Mouse (Mus musculus) limb, embryonic 11.5 days (tissue): ENCODE data around the gene Usp38. TPM values are rescaled to one million over a fixed set of nuclear protein-coding genes. Genes with fewer than 3 reads are reported as not detected.
A peak's percentile ranks its signal among the peaks of the same experiment; 100 is the strongest.

ENCODE experiments used
- ATAC-seq: fragments of 200-750 bp; cut with Nextera tagmentation; 2 replicates; pipeline ENCODE4 v1.8.0; 2017; ENCODE audit warnings: low read depth; ENCODE audit not compliant: insufficient number of reproducible peaks, low FRiP score, low TSS enrichment
- DNase-seq: peaks from one replicate; pipeline ENCODE4 v3.0.0-alpha.2; 2015; ENCODE audit warnings: low spot score
- H3K27ac ChIP-seq: fragments of 300-500 bp; sonication (generic); replicated peaks from 2 replicates; pipeline ENCODE4 v1.5.1; 2014; ENCODE audit warnings: low read depth, mild to moderate bottlenecking, low read length
- H3K27me3 ChIP-seq: fragments of 300-500 bp; sonication (generic); 2 replicates; pipeline ENCODE4 v1.6.1; 2014; ENCODE audit warnings: mild to moderate bottlenecking, low read length, mixed read lengths; ENCODE audit not compliant: control insufficient read depth, insufficient read depth
- H3K36me3 ChIP-seq: fragments of 300-500 bp; sonication (generic); 2 replicates; pipeline ENCODE4 v1.6.1; 2014; ENCODE audit warnings: mild to moderate bottlenecking, low read length, moderate library complexity, mixed read lengths; ENCODE audit not compliant: control insufficient read depth, insufficient read depth
- H3K4me1 ChIP-seq: fragments of 300-500 bp; sonication (generic); 2 replicates; pipeline ENCODE4 v1.6.1; 2014; ENCODE audit warnings: low read length, mixed read lengths; ENCODE audit not compliant: control insufficient read depth, insufficient read depth
- H3K4me2 ChIP-seq: fragments of 300-500 bp; sonication (generic); 2 replicates; pipeline ENCODE4 v1.6.1; 2014; ENCODE audit warnings: low read depth, mild to moderate bottlenecking, moderate library complexity; ENCODE audit not compliant: severe bottlenecking
- H3K4me3 ChIP-seq: fragments of 300-500 bp; sonication (generic); 2 replicates; pipeline ENCODE4 v1.5.1; 2014; ENCODE audit warnings: low read depth, low read length
- H3K9ac ChIP-seq: fragments of 300-500 bp; sonication (generic); 2 replicates; pipeline ENCODE4 v1.6.1; 2014; ENCODE audit warnings: mild to moderate bottlenecking, low read length
- H3K9me3 ChIP-seq: fragments of 300-500 bp; sonication (generic); 2 replicates; pipeline ENCODE4 v1.6.1; 2016; ENCODE audit warnings: low read length; ENCODE audit not compliant: control insufficient read depth
- WGBS: fragments of 180-500 bp; shearing (Covaris S2); extraction: QIAGEN DNeasy Blood & Tissue Kit; methylation state at CpG from one replicate; pipeline ENCODE4 v1.1.7; 2014; 5-methylcytosine and 5-hydroxymethylcytosine counted together
- polyA plus RNA-seq: library from polyadenylated mRNA; unstranded; fragments of >200 nt; fragmentation: Nextera tagmentation; extraction: Ambion mirVana; gene quantifications from 2 replicates; pipeline ENCODE4 v1.2.1, GENCODE M21; 2014

The Usp38 gene
- polyA plus RNA-seq, 1 experiment from 2014 or later = 27.2 TPM

GRCm38 (mm10) chr8:80937814-80938650 lies 76.7 kb downstream of the Usp38 start:
- no peak overlapping the region for H3K4me3 ChIP-seq
- no peaks in the 10 kb centered on the region for H3K27me3 ChIP-seq
- 47% methylated on average over 15 of the region's 15 CpGs for WGBS
- H3K9me3 ChIP-seq = no peaks in the 10 kb centered on the region; the same call in 1 of the 2 replicates
- H3K36me3 ChIP-seq = no peaks in the 10 kb centered on the region
- H3K4me2 ChIP-seq = no peak overlapping the region
- no peaks in the 10 kb centered on the region for H3K4me1 ChIP-seq
- DNase-seq (peak; percentile 34), ATAC-seq (peak; percentile 35; the same call in 1 of the 2 replicates)
- 0 out of 2 replicates have a peak overlapping the region, but pooled peaks have one; percentile 27 for H3K9ac ChIP-seq
- H3K27ac ChIP-seq = peak overlapping the region; percentile 21; the same call in 1 of the 2 replicates

Other genes with a start within 250 kb of the Usp38 start
- 22.2 and 22.4 TPM in 2 replicates for gene Gab1, start 134.4 kb downstream of the Usp38 start, polyA plus RNA-seq